Mouse (Mus musculus): ENCODE measurements around the gene Uhrf1bp1l.
A peak's percentile ranks its signal among the peaks of the same experiment; 100 is the strongest.

Gene Uhrf1bp1l

DNA sequence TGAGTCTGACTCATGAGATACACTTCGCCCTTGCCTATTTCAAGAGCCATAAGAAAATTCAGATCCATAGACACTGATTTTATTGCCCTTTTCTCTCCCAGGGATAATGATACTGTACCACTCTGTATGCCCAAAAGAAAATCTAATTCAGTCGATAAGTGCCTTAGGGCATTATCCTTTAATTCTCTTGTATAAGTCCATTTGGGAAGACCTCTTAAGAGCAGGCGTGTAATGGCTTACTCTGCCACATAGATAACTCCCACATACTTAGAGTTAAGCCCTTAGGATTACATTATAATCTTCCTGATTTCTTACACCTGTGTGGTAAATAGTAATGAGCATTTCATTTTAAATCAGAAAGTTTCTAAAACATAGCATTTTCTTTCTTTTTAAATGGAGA lies 1.8 kb downstream of the Uhrf1bp1l start:
- no peak for DNase-seq

DNA sequence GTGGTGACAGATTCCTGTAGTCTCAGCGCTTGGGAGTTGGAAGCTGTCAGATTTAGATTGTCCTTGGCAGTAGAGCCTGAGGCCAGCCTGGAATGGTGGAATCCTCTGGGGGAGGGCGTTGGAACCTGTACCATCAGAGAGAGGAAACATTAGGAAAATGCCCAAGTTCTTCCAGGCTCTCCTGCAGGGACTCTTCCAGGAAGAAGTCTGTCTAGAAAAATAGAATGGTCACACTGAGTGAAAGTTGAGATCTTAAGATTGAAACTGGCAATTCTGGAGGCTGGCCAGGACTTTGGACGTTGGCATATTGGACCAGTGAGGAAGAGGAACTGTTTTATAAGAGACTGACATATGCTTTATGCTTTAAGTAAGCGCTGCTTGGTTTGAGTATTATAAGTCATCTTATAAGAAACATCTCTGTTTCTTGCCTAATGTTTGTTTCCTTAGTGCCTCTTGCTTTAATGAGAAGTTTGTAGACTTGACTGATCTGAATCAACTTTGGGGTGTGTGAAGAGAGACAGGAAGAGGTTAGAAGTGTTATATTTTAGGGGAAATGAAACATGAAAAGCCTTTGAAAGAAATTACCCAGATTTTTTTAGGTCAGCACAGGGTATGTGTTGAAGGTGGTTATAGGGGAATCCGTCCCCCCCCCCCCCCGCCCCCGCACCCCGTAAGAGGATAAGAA lies 2.6 kb downstream of the Uhrf1bp1l start:
- DNase-seq, result no peak

DNA sequence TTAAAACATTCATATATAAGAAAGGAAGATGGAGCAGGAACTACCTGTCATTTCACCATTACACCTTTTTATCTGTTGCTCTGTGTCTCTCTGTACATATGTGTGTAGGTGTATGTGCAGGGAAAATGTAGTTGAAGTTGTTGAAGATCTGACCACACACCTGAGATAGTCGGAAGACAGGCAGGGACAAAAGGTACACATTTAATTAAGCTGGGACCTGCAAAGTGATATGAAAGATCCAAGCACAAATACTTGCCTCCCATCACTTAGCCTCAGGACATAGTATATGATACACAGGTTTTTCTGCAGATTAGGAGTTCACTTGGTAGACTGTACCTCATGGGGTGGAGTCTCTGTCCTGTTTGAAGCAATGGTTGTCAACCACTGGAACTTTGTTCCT lies 3.1 kb downstream of the Uhrf1bp1l start:
- no peak for DNase-seq

DNA sequence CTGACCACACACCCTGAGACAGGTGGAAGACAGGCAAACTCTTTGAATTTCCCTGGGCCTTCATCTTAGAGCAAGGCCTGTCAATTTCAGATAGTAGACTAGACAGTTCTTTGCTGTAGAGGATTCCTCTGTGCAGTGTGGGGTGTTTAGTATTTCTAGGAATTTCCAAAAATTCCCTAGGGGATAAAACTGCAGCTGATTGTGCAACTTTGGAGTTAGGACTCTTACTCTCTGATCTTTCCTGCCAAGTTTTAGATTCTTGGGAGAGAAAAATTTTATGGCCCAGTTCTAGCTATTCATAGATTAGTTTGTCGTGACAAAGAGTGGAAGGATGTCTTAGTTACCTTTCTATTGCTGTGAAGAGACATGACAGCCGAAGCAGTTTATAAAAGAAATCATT lies 3.8 kb downstream of the Uhrf1bp1l start:
- no peak for DNase-seq

DNA sequence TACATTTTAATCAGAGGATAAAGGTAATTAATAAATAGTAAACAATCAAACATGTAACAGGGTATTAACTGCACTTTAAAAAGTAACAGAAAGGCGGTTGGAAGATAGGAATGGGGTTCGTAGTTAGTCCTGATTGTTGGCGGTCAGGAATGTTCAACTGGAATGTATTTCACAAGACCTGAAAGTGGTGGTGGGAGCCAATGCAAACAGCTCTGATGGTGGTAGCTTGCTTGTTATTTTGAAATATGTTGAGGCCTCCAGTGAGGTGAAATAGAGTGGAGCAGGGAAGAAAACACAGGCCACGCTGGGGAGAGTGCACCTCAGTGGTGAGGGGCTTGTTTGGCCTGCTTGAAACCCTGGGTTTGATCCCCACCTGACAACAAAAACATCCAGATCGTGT lies 6.3 kb downstream of the Uhrf1bp1l start:
- DNase-seq, result peak; percentile 56 to 75

DNA sequence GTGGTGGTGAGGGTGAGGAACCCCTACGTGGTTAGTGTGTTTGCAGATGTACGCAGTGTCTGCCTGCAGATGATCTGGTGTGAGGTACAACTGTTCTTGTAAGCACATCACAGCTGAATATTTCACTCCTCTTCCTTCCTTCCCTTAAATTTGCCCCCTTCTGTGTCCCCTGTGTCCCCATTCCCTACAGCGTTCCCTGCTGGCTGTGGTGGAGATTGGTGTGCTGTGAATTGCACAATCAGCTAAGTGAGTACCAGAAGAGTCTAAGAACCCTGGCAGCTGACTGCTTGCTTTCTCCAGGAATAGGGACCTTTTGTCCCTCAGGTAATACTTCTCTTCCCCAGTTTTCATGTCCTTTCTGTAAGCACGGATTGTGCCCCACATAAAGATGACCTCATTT lies 10.4 kb downstream of the Uhrf1bp1l start:
- DNase-seq, result no peak

DNA sequence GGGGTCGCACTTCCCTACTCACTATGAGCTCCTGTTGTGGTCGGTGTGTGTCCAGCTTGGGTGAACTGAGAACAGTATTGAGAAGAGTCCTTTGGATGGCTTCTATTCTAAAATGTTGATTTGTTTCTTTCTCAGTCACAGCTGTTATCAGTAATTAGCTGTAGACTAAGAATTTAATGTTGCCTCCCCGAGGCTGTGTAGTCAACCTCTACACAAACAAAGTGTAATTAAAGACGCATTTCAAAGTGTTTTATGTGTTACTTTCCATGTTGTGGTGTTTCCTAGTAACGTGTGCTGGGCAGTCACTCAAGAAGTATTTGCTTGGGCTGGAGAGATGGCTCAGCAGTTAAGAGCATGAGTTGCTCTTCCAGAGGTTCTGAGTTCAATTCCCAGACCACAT lies 16.0 kb downstream of the Uhrf1bp1l start:
- no peak for DNase-seq

DNA sequence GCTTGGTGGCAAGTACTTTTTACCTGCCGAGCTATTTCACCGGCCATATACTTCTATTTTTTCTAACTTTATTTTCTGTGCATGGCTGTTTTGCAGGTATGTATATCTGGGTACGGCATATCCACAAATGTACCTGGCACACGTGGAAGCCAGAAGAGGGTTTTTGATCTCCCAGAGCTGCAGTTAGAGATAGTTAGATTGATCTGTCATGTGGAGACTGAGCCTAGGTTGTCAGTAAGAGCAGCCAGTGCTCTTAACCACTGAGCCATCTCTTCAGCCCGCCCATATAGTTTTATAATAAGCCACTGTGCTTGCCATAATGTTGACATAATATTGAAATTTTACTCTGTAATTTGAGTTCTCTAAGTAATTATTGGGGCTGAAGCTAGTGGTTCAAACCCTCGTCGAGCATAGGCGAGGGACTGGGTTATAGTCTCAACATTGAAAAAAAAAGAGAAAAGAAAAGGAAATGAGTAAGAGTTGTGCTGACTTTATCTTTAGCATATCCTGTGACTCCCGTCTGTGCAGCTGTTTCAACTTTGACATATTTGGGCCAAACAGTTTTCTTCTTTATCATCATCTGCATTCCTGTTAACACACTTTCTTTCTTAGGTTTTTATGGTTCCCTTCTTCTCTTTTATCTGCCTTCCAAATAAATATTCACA lies 19.8 kb downstream of the Uhrf1bp1l start:
- no peak for DNase-seq

DNA sequence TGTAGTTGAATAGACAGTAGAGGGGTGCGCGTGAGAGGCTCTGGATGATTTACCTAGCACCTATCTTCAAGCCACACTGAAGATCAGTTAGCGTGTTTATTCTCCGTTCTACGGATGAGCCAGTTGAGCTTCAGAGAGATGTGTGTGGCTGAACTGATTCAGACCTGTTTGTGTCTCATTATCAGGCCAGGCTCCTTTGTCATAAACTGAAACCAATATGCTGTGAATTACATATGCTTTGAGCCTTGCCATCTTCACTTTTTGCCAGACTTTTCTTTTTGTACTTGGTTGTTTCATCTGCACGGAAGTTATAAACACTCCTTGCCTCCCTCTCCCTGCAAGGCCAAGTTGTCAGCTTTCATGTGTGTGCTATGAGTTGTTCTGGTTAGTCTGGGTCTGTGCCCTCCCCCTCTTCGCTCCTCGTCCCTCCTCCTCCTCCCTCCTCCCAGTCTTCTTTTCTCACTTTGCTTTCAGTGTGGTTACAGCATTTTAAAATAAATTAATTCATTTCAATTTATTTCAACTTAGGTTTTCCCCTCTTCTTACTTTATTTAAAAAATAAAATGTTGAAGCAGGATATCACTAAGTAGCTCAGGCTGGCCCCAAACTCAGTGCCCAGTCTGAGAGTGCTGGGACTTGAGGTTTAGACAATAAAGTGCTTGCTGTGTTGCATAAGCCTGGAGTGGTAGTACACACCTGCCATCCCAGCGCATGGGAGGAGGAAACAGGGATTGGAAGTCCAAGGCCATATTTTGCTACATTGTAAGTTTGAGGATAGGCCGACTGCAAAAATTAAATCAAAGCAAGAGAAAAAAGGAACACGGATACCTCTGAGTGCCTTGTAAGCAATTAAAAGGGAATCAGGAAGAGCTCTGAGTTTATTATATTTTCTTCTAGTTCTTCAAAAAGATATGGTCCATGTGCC lies 21.3 kb downstream of the Uhrf1bp1l start:
- DNase-seq, result no peak

DNA sequence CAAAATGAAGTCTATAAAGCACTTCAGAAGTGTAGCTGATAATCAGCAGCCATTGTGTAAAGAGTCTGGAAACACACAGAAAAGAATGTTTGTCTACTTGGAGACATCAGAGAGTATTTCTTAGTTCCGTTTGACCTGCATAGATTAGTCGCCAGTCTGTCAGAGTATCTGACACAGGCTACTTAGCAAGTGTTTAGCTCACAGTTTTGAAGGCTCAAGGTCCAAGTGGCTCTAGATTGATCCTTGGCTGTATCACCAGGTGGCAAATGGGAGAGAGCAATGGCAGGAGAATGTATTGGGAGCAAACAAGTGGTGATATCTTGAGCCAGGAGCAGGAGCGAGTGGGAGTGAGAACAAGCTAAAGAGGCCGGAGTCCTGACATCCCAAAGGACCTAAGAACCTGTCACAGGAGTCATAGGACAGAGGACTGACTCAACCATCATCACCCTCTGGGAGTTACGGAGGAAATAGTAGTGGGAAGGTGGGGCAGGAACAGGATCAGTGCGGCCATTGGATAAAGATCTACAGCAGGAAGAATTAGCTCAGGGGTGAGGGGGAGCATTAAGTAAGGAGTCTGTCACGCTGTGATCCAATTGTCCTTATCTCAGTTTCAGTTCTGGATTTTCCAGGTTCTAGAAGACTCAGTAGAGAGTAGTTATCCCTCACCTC lies 23.7 kb downstream of the Uhrf1bp1l start:
- no peak for DNase-seq

DNA sequence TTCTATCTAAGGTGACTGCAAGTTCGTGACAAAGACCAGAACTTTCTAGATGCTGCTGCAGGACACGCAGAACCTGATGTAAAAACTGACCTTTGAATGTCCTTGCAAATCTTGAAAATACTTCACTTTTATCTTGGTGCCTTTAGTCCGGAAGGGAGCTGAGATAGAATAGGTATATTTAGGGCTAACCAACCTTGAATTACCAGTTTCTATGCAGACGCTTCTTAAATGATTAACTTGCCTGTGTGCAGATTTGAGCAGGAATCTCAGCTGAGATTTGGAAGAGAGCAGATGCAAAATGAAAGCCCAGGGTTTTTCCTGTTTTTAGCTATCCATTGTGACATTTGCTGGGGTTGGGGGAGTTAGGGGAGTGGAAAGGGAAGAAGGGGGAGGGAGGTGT lies 24.3 kb downstream of the Uhrf1bp1l start:
- no peak for DNase-seq

DNA sequence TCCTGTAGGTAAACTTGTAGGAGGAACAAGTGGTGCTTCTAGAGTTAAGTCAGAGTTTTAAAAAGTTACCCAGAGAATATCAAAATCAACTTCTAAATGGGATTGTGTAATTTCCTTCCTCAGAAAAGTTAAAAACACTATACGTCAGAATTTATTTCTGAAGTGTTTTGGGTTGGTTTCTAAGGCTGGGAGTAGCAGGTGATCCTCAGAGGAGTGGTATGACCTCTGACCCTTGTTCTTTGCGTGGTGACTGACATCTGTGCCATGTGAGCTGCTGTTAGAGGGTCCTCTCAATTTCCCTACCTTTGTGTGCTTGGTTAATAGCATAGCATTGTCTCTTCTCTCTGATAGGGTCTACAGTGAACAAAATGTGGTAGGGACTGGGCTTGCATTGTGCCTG lies 27.1 kb downstream of the Uhrf1bp1l start:
- DNase-seq, result peak in 1 of 2 experiments; percentile 42

DNA sequence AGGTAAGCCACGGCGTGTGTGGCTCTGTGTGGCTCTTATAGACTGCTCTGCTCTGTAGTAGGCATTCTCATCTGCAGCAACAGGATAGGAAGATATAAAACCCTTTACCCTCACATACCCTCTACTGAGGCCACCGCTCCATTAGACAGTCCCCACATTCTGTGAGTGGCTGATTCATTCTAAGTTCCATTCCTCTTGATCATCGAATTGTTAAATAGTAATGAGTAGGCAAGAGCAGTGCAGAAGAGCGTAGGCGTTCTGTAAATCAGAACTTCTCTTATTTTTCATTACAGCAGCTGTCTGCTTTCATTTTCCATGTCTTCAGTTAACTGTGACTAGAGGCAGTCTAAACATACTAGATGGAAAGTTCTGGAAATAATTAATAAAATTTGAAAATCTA lies 31.2 kb downstream of the Uhrf1bp1l start:
- DNase-seq, result no peak

DNA sequence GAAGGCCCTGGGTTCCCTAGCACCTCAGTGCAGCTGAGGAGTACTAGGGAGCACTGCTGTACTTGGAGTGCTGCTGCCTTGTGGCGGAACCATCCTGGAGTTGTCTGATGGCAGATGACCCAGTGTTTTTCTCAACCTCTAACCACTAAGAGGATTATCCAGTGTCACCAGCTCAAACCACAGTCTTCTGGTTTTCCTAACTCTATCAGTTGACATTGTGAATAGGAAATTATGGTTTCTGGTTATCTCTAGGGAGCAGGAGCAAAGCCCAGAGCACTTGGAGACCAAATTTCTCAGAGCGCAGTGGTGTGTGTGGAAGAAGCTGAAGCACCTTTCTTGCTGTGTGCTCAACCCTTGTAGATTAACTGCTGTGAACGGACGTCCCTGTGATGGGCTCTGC lies 47.1 kb downstream of the Uhrf1bp1l start:
- DNase-seq, result no peak

DNA sequence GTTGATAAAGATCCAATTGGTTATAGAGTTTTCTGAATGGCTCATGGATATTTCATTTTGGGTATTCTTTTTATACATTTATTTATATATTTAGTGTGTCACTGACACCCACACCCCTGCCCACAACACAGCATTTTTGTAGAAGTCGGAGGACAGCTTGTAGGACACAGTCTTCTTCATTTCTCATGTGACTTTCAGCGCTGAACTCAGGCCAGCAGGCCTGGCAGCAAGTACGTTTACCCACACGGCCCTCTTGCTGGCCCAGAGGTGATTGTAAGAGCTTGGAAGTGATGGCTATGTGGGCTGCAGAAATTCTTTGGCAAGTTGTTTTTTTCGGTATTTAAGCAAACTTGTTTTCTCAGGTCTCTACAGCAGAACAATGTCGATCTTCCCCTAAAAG lies 49.3 kb downstream of the Uhrf1bp1l start:
- DNase-seq, result no peak

DNA sequence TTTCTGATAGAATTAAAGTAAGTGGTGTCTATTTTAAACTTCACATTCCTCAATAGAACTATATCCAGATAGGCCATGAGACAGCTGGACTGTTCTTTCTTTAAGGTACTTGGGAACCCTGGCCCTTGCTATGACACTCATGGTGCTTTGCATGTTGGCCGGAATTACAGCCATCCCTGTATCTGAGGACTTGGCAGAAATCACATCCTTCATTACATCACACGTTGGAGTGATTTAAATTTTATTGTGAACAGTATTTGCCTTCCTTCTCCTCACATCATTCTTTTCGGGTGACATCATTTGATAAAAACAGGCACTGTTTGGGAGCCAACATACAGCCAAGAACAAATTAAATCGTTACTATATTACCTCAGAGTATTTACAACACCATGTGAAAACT lies 74.4 kb downstream of the Uhrf1bp1l start:
- no peak for DNase-seq

DNA sequence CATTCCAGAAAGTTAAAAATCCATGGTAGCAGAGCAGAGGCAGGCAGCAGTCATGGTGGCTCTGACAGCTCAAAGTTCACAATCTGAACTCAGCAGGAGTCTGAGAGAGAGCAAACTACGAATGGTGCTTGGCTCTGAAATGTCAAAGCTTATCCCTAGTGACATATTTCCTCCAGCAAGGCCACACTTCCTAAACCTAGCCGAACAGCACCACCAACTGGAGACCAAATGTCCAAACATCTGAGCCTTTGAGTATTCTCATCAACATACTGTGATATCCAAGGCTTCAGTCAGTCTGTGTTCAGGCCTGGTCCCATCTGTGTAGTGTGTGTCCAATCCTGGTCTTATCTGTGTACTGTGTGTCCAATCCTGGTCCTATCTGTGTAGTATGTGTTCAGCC lies 79.1 kb downstream of the Uhrf1bp1l start:
- no peak for DNase-seq

DNA sequence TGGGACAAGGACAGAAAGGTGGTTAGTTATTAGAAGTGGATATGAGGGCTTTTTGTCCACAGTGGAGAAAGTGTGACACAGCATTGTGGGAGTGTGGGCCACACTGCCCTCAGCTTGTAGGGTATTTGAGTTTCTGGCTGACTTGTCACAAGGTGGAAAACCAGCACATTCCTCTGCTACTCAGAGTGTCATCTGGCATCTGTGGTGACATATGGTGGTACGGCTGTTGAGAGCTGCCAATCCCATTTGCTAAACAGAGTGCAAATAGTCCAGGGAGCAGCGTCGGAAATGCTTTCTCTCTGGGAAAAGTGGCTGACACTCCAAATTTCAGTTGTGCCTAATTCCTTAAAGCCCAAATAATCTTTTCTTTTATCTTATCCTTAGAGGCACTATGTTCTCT lies 82.1 kb downstream of the Uhrf1bp1l start:
- no peak for DNase-seq

DNA sequence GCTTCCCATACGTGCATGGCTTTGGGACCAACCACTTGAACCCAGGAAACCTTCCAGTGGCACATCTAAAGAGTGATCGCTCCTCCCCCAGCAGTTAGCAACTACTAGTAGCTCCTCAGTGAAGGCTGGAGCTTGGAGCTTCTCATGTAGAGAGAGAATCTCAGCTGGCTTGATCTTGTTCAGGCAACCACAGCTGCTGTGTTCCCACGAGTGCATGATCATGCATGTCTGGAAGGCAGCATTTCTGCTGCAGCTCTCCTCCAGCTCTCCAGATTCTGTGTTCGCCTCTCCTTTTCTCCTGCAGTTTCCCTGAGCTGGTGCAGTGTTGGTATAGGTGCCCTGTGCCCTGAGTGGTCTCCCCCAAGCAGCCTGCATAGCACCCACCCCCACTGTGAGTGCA lies 87.5 kb downstream of the Uhrf1bp1l start:
- no peak for DNase-seq

DNA sequence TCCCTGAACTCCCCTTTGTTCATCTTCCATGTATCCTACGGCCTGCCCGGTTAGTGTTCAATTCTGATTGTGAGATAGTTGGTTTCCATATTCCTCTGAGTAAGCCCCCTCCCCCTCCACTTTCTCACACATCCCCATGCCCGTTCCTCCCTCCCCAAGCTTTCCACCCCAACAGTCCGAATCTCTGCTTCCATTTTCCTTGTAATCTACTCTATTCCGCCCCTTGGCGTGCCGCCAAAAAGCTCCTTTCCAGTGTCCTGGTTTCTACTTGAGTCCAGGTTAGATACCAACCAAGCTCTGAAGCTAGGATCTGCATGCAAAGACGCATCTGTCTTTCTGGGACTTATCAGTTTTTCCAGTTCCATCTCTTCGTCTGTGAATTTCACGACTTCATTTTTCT lies 88.4 kb downstream of the Uhrf1bp1l start:
- DNase-seq, result no peak

DNA sequence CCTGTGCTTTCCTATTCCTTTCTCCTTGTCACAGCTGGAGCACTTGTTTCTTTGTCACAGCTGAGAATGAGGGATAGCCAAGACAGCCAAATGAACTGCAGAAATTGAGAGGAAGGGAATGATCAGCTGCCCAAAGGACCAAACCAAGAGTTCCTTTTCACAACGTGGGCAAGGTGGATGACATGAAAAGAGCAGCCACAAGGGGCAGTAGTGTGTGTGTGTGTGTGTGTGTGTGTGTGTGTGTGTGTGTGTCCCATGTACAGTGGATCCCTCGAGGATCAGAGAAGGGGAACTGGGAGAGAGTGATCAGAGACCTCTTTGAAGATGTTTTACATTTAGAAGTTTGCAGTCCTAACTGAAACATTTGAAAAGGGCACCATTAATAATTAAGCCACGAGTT lies 92.7 kb downstream of the Uhrf1bp1l start:
- DNase-seq, result no peak

DNA sequence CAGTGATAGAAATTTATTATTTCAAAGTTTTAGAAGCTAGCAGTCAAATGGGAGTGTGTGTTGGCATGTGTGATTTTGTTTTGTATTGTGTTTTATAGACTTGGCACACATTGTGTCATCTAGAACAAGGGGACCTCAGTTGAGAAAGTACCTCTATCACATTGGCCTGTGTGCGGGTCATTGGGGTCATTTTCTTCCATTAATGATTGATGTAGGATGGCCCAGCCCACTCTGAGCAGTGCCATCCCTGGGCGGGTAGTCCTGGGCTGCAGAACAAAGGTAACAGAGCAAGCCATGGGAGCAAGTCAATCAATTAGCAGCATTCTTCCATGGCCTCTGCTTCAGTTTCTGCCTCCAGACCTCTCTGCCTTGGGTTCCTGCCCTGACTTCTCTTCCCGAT lies 94.0 kb downstream of the Uhrf1bp1l start:
- DNase-seq, result no peak

DNA sequence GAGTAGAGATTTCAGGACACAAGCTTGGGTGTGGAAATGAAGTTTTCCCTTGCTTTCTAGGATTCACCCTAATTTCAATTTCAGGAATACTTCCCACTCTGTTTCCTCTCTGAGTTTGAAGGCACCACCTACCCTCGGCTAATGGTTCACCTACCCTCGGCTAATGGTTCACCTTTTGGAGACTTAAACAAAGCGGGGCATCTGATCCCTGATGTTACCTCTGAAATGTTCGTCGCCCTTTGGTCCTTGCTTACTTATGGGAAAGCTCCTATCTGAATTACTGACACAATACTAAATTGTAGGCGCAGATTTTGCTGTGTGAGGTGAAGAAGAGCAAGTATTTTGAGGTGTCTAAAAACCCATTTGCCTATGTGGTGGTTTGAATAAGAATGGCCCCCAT lies 106.2 kb downstream of the Uhrf1bp1l start:
- no peak for DNase-seq

Measured in lung, adult 18-20 months (tissue).